In genomic region chr10:82889447-82889973, GRCm38 (mm10) we compare ENCODE assay signal across 8 mouse cellular contexts. TPM values are rescaled to one million over a fixed set of nuclear protein-coding genes. Genes with fewer than 3 reads are reported as not detected.
DNase-seq lines count a peak whose midpoint lies in the region; ATAC-seq lines count a peak whose summit lies in the region.

No protein-coding gene starts in this region.

- peak; percentile 67 for DNase-seq in forebrain, embryonic 14.5 days (ENCODE audit: low spot score)
- DNase-seq in forebrain, embryonic 11.5 days (ENCODE audit: low spot score), result no peak
- DNase-seq in adrenal gland, postnatal 25 days, result peak; percentile 87
- DNase-seq in c-Kit-positive CD71-positive TER-119-positive erythroid progenitor cells, embryonic 14.5 days (ENCODE audit: low spot score), result no peak
- DNase-seq in thymus, postnatal 4 days, result no peak

- WGBS in forebrain, embryonic 14.5 days, result 57% methylated on average over 9 of the region's 9 CpGs
- 89% methylated on average over 9 of the region's 9 CpGs for WGBS in forebrain, embryonic 11.5 days
- WGBS in heart, embryonic 13.5 days, result 38% methylated on average over 9 of the region's 9 CpGs
- WGBS in limb, embryonic 15.5 days, result 45% methylated on average over 9 of the region's 9 CpGs
- WGBS in stomach, embryonic 16.5 days, result 36% methylated on average over 9 of the region's 9 CpGs

- ATAC-seq in forebrain, embryonic 14.5 days, result no peak
- ATAC-seq in forebrain, embryonic 11.5 days (replicated peaks; ENCODE audit: low FRiP score), result no peak
- peak; percentile 62; the same call in 1 of the 2 replicates for ATAC-seq in heart, embryonic 13.5 days (ENCODE audit: extremely low read depth, insufficient number of reproducible peaks, low FRiP score, low TSS enrichment)
- no peak for ATAC-seq in limb, embryonic 15.5 days (ENCODE audit: insufficient number of reproducible peaks, low FRiP score, low TSS enrichment, low read depth)
- ATAC-seq in stomach, embryonic 16.5 days (ENCODE audit: insufficient read depth, low FRiP score), result peak; percentile 76

- no peaks in the 10 kb centered on the region for H3K27me3 ChIP-seq in forebrain, embryonic 14.5 days (replicated peaks; ENCODE audit: control insufficient read depth, insufficient read depth, low read length)
- no peaks in the 10 kb centered on the region for H3K27me3 ChIP-seq in forebrain, embryonic 11.5 days (ENCODE audit: control insufficient read depth, insufficient read depth, low read length)
- H3K27me3 ChIP-seq in heart, embryonic 13.5 days (replicated peaks), result no peaks in the 10 kb centered on the region
- H3K27me3 ChIP-seq in limb, embryonic 15.5 days, result no peaks in the 10 kb centered on the region
- H3K27me3 ChIP-seq in stomach, embryonic 16.5 days (ENCODE audit: control insufficient read depth, insufficient read depth, low read length), result no peaks in the 10 kb centered on the region

- no peak overlapping the region for H3K27ac ChIP-seq in forebrain, embryonic 14.5 days (ENCODE audit: low read depth, low read length)
- H3K27ac ChIP-seq in forebrain, embryonic 11.5 days (ENCODE audit: low read depth, low read length), result no peak overlapping the region
- H3K27ac ChIP-seq in heart, embryonic 13.5 days (replicated peaks), result peak overlapping the region; percentile 73
- H3K27ac ChIP-seq in limb, embryonic 15.5 days, result 0 out of 2 replicates have a peak overlapping the region, but pooled peaks have one; percentile 38
- peak overlapping the region; percentile 58 for H3K27ac ChIP-seq in stomach, embryonic 16.5 days (ENCODE audit: low read length)

- H3K4me2 ChIP-seq in forebrain, embryonic 14.5 days (ENCODE audit: low read length), result no peak overlapping the region
- H3K4me2 ChIP-seq in forebrain, embryonic 11.5 days (ENCODE audit: low read depth, low read length, severe bottlenecking), result no peak overlapping the region
- no peak overlapping the region for H3K4me2 ChIP-seq in heart, embryonic 13.5 days
- no peak overlapping the region for H3K4me2 ChIP-seq in limb, embryonic 15.5 days
- no peak overlapping the region for H3K4me2 ChIP-seq in stomach, embryonic 16.5 days (ENCODE audit: low read depth, low read length)

- no peak overlapping the region for H3K4me3 ChIP-seq in forebrain, embryonic 14.5 days (ENCODE audit: low read depth, low read length)
- H3K4me3 ChIP-seq in forebrain, embryonic 11.5 days (ENCODE audit: low read depth, low read length), result no peak overlapping the region
- H3K4me3 ChIP-seq in heart, embryonic 13.5 days, result no peak overlapping the region
- H3K4me3 ChIP-seq in limb, embryonic 15.5 days, result no peak overlapping the region
- no peak overlapping the region for H3K4me3 ChIP-seq in stomach, embryonic 16.5 days (replicated peaks; ENCODE audit: low read length)

- H3K9me3 ChIP-seq in forebrain, embryonic 14.5 days (replicated peaks; ENCODE audit: control insufficient read depth, low read length), result no peaks in the 10 kb centered on the region
- H3K9me3 ChIP-seq in forebrain, embryonic 11.5 days (ENCODE audit: control insufficient read depth, low read length), result no peaks in the 10 kb centered on the region
- H3K9me3 ChIP-seq in heart, embryonic 13.5 days, result no peaks in the 10 kb centered on the region
- no peaks in the 10 kb centered on the region for H3K9me3 ChIP-seq in limb, embryonic 15.5 days
- H3K9me3 ChIP-seq in stomach, embryonic 16.5 days (replicated peaks; ENCODE audit: control insufficient read depth, low read length), result no peaks in the 10 kb centered on the region

- H3K36me3 ChIP-seq in forebrain, embryonic 14.5 days (ENCODE audit: control insufficient read depth, insufficient read depth, low read length), result peaks cover 87% of the 10 kb centered on the region
- H3K36me3 ChIP-seq in forebrain, embryonic 11.5 days (ENCODE audit: control insufficient read depth, insufficient read depth, low read length), result peaks cover 16% of the 10 kb centered on the region
- H3K36me3 ChIP-seq in heart, embryonic 13.5 days, result peaks cover 91% of the 10 kb centered on the region
- H3K36me3 ChIP-seq in limb, embryonic 15.5 days, result peaks cover 68% of the 10 kb centered on the region
- H3K36me3 ChIP-seq in stomach, embryonic 16.5 days (ENCODE audit: control insufficient read depth, insufficient read depth, low read length), result peaks cover 5% of the 10 kb centered on the region

- no peak overlapping the region for H3K9ac ChIP-seq in forebrain, embryonic 14.5 days (ENCODE audit: low read length)
- H3K9ac ChIP-seq in forebrain, embryonic 11.5 days (ENCODE audit: low read length), result no peak overlapping the region
- 0 out of 2 replicates have a peak overlapping the region, but pooled peaks have one; percentile 5 for H3K9ac ChIP-seq in heart, embryonic 13.5 days
- H3K9ac ChIP-seq in limb, embryonic 15.5 days, result no peak overlapping the region
- H3K9ac ChIP-seq in stomach, embryonic 16.5 days (ENCODE audit: low read length), result no peak overlapping the region

- H3K4me1 ChIP-seq in forebrain, embryonic 14.5 days (ENCODE audit: control insufficient read depth, insufficient read depth, low read length), result no peaks in the 10 kb centered on the region; the same call in 1 of the 2 replicates
- H3K4me1 ChIP-seq in forebrain, embryonic 11.5 days (replicated peaks; ENCODE audit: control insufficient read depth, insufficient read depth, low read length), result no peaks in the 10 kb centered on the region
- H3K4me1 ChIP-seq in heart, embryonic 13.5 days, result peaks cover 43% of the 10 kb centered on the region
- peaks cover 6% of the 10 kb centered on the region for H3K4me1 ChIP-seq in limb, embryonic 15.5 days
- peaks cover 18% of the 10 kb centered on the region; the same call in 1 of the 2 replicates for H3K4me1 ChIP-seq in stomach, embryonic 16.5 days (ENCODE audit: control insufficient read depth, insufficient read depth, low read length)

RNA-seq across cellular contexts. Expression of gene Eid3, which starts 23.1 kb away (rescaled TPM):
- 0.22 and 0.27 TPM in 2 replicates for polyA plus RNA-seq in forebrain, embryonic 14.5 days (2014; fragmentation: Nextera tagmentation; extraction: Ambion mirVana)
- 0.89 and 1.0 TPM in 2 replicates for polyA plus RNA-seq in forebrain, embryonic 11.5 days (2014; fragmentation: Nextera tagmentation; extraction: Ambion mirVana)
- 4.6 TPM in 2 replicates for total RNA-seq in adrenal gland, postnatal 25 days (2021)
- polyA plus RNA-seq in heart, embryonic 13.5 days (2015; fragmentation: Nextera tagmentation; extraction: Ambion mirVana), result 0.22 and 0.36 TPM in 2 replicates
- polyA plus RNA-seq in limb, embryonic 15.5 days (2015; fragmentation: Nextera tagmentation; extraction: Ambion mirVana), result 0.12 TPM in 1 of 2 replicates, not detected in the other
- 0.40 and 0.46 TPM in 2 replicates for polyA plus RNA-seq in stomach, embryonic 16.5 days (2015; fragmentation: Nextera tagmentation; extraction: Ambion mirVana)

RNA-seq across cellular contexts. Expression of gene Txnrd1, which starts 55.8 kb away (rescaled TPM):
- polyA plus RNA-seq in forebrain, embryonic 14.5 days (2014; fragmentation: Nextera tagmentation; extraction: Ambion mirVana), result 157 and 169 TPM in 2 replicates
- polyA plus RNA-seq in forebrain, embryonic 11.5 days (2014; fragmentation: Nextera tagmentation; extraction: Ambion mirVana), result 214 and 221 TPM in 2 replicates
- 118 and 136 TPM in 2 replicates for total RNA-seq in adrenal gland, postnatal 25 days (2021)
- polyA plus RNA-seq in heart, embryonic 13.5 days (2015; fragmentation: Nextera tagmentation; extraction: Ambion mirVana), result 64.9 and 65.3 TPM in 2 replicates
- 61.1 and 68.8 TPM in 2 replicates for polyA plus RNA-seq in limb, embryonic 15.5 days (2015; fragmentation: Nextera tagmentation; extraction: Ambion mirVana)
- 77.4 and 79.4 TPM in 2 replicates for polyA plus RNA-seq in stomach, embryonic 16.5 days (2015; fragmentation: Nextera tagmentation; extraction: Ambion mirVana)

Comparison
In these comparisons a context has a peak if more than half of its experiments do, and no peak if none do; other contexts are left out.
1. DNase-seq: peak in forebrain, embryonic 14.5 days (single experiment) and adrenal gland, postnatal 25 days (single experiment); none in forebrain, embryonic 11.5 days (single experiment), c-Kit-positive CD71-positive TER-119-positive erythroid progenitor cells, embryonic 14.5 days (single experiment) and thymus, postnatal 4 days (single experiment).
2. ATAC-seq: peak in heart, embryonic 13.5 days (single experiment) and stomach, embryonic 16.5 days (single experiment); none in forebrain, embryonic 14.5 days (single experiment), forebrain, embryonic 11.5 days (single experiment) and limb, embryonic 15.5 days (single experiment).
3. H3K27ac ChIP-seq: peak in heart, embryonic 13.5 days (single experiment), limb, embryonic 15.5 days (single experiment) and stomach, embryonic 16.5 days (single experiment); none in forebrain, embryonic 14.5 days (single experiment) and forebrain, embryonic 11.5 days (single experiment).